Mouse (Mus musculus): ENCODE measurements around the gene Dlg3. TPM values are rescaled to one million over a fixed set of nuclear protein-coding genes. Genes with fewer than 3 reads are reported as not detected.

Gene Dlg3
- 10 to 100 TPM; 39.1 to 43.5 TPM for total RNA-seq (2021)
- long read RNA-seq, experiment 1, transcript Dlg3-203 (14 exons, 3,692 nt) = minor isoform, 5 of 48 reads
- long read RNA-seq, experiment 1, transcript Dlg3-208 (12 exons, 3,316 nt) = major isoform, 22 of 48 reads
- long read RNA-seq, experiment 1, partial matches to known transcripts = 17 of 48 reads
- long read RNA-seq, experiment 1, other reads (novel, unspliced or antisense) = 4 of 48 reads
- long read RNA-seq, experiment 2, transcript Dlg3-208 (12 exons, 3,316 nt) = major isoform, 15 of 20 reads
- long read RNA-seq, experiment 2, partial matches to known transcripts = 1 of 20 reads
- long read RNA-seq, experiment 2, other reads (novel, unspliced or antisense) = 2 of 20 reads

DNA sequence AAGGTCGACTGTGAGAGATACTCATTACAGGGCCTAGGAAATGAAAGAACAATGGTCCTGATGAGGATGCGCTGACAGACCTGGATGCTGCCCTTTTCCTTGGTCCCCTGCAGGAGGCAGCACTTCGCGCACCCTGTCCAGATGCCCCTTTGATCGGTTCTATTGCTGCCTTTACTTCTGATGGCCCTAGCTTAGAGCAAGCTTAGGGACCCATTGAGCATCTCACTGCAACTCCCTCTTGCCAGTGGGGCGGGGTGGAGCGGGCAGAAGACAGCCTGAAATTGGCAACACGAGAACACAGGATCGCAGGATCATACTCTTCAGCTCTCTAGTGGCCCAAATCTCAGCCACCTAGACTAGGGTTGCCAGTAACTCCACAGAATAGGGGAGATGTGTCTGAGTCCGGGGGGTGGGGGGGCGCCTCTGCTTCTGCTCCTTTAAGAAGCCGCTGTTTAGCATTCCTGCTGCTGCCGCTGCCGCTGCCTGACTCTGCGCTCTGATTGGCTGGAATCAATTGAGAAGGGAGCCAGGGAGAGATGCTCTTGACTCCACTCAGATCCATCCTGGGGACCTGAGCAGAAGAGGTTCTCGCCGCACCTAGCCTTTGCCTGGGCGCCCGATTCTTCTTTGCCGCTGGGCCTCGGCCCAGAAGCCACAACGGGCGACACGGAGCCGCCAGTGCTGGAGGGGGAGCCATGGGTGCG is at the start of gene Dlg3:
Dlg3 (plus strand) TSS at position 542 of the 704 bp plus-strand sequence.
- DNase-seq = peak; percentile 18 to 27

DNA sequence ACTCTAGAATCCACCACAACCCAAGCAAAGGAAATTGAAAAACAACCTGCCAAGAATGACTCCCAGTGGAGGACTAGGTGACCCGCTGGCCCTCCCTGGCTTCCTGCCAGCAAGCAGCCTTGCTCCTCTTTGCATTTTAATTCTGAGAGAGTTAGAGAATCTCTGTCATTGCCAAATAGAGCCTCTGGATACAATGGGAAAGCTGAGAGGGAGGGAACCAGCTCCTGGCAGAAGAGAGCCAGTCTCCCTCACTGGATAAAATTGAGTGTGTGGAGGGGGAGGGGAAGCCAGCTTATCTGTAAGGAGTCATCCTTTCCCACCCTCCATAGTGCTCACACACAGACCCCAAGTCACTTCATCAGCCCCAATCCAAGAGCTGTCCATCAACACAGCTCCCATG is 38.6 kb upstream of the Dlg3 start:
- DNase-seq = peak; percentile 21 to 67

DNA sequence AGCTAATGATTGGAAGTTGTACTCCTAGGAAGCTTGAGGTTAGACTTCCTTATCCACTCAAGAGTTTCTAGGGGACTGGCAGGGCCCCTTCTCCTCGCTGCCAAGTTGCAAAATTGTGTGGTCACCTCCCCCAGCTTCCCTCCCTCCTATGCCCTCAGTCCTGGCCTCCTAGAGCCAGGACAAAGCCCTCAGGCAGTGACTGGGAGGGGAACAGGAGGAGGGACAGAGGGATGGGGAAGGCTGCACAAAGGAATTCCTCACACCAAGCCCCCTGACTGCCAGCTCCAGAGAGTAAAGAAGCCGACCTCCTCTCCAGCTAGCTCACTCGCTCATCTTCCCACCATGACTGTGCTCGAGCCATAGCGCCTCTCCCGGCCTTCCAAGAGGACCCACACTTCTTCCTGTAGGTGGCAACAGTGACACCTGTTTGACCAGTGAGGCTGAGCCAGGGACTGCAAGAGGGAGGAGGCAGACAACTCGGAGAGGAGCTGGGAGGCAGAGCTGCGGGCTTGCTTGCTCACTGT is 37.8 kb upstream of the Dlg3 start, which contains the start of gene Gdpd2:
Gdpd2 (plus strand) TSS at position 209 of the 524 bp plus-strand sequence.
- DNase-seq = peak in 1 of 2 experiments; percentile 12

DNA sequence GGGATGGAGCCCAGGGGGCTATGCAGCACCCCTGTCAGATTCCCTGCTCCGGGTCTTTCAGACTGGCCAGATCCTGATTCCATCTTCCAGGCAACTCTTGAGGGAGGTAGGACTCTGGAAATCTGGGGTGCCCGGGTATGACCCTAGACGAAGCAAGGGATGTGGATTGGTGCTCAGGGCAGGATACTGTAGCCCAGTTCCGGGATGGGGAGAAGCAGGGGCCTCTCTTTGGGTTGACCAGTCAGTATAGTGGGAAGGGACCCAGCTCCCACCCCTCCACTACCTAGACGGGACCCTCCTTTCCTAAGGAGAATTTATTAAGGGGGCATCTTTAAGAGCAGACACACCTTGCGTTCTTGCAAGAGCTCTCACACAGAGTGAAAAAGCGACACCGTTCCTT is 37.3 kb upstream of the Dlg3 start:
- DNase-seq = no peak

DNA sequence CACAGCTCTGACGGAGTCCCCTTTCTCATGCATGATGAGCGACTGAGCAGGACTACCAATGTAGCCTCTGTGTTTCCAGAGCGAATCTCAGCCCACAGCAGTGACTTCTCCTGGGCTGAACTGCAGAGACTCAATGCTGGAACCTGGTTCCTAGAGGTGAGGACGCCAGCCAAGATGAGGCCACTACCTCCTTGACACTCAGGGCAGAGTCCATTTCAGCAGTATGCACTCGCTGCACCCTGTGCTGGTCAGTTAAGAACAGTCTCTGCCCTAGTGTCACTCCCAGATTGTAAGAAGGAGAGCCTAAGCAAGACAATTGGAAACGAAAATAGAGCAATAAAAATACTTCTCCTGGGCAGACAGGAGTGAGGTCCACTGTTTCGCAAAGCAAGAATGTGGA is 33.2 kb upstream of the Dlg3 start:
- no peak for DNase-seq

DNA sequence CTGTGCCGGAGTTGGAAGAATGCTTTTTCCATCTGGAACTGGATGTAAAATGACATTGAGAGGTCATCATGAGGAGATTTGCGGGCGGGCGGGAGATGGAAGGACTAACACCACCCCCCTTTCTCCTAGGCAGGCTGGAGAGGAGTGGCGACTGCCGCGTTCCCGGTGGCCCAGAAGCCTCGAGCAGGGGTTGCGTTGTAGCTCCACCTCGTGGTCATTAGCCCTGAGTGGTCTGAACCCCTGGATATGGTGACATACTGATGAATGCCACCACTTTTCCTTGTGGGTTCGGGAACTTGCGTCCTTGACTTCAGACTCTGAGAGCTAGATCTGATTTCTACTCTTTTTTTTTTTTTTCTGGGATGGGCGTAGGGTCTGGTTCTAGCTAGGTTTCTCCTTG is 28.6 kb upstream of the Dlg3 start:
- peak; percentile 68 to 72 for DNase-seq

DNA sequence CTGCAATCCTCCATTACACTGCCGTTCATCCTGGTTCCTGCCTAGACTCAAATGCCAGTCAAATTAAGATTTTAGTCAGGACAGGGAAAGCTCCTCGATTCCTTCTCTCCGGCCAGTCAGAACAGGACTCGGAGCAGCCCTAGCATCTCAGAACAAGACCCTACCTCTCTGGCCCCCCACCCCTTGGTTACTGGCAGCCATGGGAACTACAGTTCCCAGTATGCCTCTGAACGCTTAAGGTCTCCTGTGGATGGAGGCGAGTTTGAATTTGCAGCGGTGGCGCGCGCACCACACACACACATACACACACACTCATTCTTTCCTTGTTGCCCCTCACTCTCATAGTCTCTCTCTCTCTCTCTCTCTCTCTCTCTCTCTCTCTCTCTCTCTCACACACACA is 28.1 kb upstream of the Dlg3 start:
- DNase-seq = no peak

DNA sequence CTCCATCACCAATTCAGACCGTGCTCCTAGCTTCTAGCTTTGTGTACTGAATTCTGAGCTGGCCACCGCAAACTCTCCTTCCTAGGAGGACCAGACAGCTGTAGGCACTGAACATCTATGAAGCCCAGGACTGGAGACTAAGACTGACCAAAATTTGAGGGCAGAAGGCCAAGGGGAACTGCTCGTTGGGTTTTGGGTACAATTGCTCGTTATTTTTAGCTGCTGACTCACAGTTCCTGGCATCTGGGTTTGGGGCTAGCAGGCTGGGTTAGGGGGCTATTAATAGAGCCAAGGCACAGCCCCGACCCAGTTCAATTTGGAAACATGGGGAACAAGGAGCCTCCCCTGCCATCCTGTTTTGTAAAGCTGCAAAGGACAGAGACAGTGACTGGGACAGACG is 26.7 kb upstream of the Dlg3 start:
- no peak for DNase-seq

DNA sequence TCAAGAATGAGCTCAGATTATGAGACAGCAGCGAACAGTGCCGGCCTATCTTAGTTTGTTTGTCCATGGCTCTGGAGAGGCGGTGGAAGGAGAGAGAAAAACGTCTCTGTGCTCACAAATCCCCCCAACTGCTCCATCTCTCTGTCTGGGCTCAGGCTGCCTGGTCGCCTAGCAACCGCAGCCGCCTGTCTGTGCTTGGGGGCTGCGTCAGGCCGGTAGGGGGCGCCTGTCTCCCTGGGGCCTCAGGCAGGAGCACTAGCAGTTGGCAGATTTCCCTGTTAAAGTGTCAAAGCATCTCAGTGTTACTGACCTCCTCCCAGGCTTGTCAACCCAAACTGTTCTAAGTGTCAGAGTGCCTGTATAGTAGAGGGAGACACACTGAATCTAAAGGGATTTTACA is 25.6 kb upstream of the Dlg3 start:
- peak; percentile 30 to 48 for DNase-seq

DNA sequence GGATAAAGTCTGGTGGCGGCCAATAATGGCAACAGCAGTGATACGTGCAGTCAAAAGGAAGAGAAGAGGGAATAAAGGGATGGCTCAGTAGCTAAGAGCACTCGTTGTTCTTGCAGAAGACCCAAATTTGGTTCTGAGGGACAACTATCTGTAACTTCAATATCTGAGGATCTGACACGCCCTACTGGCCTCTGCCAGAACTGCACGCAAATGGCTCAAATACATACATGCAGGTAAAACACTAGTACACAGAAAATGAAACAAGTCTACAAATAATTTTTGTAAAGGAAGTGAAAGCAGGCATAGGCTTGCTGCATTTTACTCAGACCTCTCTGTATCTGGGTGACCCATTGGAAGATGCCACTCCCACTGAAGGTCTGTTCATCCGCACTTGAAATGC is 1.7 kb upstream of the Dlg3 start:
- DNase-seq = no peak

DNA sequence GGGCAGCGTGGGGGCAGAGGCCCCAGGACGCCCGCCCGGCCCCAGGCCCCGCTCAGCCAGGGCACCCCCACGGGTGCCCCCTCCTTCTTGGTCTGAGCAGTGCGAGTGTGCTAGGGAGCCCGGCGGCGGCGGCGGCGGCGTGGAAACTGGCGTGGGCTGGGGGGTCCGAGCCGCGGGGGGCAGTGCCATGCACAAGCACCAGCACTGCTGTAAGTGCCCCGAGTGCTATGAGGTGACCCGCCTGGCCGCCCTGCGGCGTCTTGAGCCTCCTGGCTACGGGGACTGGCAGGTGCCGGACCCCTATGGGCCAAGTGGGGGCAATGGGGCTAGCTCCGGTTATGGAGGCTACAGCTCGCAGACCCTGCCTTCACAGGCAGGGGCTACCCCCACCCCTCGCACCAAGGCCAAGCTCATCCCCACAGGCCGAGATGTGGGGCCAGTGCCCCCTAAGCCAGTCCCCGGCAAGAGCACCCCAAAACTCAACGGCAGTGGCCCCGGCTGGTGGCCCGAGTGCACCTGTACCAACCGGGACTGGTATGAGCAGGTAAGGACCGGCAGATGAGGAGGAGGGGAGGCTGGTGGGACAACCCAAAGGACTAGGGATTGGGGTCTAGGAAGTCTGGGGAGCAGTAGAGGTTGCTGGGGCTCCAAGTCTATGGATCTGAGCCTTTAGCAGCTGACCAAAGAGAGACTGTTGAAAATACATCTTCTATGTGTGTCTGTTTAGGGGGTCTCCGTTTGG is 534 bp downstream of the Dlg3 start:
- DNase-seq = no peak

DNA sequence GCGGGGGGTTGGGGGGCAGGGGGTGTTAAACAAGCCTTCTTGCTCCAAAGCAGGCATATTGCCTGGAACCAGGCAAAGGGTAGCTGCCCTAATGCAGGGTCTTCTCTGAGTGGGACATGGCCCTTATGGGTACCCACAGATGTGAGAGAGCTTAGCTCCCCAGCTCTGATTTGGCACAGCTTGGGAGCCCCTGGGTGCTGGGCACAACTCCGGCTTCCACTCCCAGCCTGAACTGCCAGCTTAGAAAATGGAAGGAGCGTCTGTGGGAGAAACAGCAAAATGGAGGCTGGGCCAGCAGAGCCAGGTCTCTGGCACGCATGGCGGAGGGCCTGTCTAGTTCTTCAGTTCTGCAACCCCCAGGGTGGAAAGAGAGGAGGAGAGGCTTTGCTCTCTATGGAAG is 1.8 kb downstream of the Dlg3 start:
- no peak for DNase-seq

DNA sequence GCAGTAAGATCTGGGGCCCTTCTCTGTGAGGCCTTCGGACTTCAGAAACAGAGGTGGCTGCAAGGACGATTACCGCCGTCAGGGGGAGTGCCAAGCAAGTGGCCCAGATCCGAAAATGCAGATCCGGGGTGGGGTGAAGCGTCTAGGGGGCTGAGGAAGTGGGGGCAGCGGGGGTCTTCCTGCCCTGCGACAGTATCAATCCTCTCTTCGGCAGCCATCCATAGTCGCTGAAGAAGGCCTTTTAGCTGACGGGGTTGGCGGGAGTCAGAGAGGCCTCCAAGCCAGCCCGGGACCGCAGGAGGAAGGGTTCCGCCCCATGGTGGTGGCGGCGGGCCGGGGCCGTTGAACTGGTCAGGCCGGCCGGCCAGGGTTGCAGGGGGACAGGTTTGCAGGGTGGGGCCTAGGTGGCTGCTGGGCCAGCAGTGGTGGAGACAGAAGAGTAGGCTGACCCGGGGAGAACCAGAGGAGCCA is 6.9 kb downstream of the Dlg3 start:
- DNase-seq = peak; percentile 72 to 80

DNA sequence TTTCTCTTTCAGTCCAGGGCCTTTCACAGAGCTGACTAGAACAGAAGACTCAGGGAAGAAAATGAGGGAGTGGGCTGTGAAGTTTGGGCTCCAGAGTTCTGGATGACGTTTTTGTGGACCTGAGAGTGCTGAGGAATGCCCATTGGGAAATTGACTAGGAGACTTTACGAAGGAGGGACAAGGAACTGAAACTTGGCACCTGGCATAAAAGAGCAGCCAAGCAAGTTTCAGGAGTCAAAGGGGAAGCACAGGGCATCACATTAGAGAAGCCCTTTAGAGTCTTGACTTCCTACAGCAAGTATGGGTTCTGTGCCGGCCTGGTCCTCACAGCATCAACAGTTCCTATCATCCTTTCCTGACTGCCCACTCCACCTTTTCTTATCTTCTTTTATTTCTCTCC is 7.9 kb downstream of the Dlg3 start:
- DNase-seq = no peak

DNA sequence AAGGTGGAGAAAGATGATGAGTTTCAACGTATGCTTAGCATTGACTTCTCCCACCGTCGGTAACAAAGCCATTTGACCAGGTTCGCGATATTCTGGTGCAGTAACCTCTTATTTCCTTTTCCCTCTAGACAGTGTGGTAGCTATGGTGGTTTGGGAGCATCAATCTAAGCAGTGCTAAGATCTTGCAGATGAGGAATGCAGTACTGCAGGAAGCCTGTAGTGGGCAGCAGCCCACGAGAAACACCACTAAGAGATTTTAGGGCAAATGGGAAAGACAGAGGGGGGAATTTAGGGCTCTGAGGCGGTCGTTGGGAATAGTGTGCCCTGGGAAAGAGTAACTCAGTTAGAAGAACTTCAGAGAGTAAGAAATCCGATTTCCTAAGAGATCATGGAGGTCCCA is 9.0 kb downstream of the Dlg3 start:
- peak; percentile 52 to 67 for DNase-seq

DNA sequence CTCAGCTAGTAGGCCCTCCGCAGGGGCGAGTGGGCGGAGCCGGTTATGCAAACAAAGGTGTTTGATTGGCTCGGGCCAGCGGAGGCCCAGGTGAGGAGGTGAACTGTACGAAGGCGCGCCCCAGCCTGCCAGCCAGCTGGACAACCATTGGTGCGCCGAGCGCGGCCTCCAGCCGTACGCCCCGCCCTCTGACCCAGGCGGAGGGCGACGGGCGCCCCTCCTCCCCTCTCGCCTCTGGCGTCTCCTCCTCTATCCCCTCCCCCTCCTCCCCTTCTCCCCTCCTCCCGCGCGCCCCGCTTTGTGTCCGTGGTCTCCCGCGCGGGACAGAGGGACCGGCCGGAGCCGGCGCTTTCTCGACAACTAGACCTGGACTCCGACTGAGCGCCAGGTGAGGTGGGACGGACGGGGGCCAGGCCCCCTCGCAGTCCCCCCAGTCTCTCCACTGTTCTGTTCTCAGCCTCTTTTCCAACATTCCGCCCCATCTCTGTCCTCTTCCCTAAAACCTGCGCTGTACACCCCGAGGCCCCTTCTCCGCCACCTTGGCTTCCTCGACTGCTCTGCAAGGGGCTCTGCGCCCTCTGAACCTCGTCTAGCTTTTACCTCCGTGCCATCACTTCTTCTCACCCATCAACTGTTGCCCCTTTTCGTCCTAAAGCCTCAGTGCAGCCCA is 9.6 kb downstream of the Dlg3 start:
- DNase-seq = peak; percentile 83 to 87

DNA sequence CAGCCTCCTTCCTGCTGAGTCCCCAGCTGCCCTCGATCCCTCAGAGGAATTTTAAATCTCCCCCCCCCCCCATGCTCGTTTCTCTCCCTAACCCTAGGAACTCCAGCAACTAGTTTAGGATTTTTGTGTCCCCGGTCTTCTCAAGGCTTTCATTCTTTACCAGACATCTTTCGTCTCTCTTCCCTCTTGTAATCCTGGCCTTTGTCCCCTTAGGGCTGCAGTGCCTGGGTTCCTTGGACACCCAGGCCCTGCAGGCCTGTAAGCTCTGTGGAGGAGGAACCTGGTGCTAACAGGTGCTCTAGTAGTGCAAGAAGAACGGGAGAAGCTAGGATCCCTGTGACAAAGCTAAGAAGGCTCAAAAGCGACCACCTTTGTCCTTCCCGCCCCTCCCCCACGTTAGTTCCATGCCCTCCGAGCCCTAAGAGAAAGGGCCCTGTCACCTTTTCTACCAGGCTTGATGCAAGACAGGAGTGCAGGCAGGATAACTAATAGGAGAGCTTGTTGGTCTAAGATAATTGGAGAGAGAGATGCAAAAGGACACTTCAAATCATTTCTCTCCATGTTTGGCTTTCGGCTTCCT is 10.2 kb downstream of the Dlg3 start:
- DNase-seq = no peak

DNA sequence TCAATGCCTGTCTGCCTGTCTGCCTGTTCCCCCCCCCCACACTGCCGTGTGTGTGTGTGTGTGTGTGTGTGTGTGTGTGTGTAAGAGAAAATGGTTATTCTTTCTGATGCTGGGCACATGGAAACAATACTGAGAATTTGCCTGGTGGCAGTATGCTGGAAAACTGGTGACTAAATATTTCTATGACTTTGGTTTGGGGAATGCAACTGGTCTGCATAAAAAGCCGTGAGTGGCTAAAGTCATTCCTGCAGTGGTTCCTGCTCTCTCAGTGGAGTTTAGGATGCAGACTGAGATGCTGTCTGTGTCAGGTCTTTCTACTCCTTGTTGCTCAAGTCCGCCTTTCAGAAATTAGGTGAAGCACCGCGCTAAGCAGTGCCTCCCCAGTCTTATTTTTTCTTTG is 10.9 kb downstream of the Dlg3 start:
- no peak for DNase-seq

DNA sequence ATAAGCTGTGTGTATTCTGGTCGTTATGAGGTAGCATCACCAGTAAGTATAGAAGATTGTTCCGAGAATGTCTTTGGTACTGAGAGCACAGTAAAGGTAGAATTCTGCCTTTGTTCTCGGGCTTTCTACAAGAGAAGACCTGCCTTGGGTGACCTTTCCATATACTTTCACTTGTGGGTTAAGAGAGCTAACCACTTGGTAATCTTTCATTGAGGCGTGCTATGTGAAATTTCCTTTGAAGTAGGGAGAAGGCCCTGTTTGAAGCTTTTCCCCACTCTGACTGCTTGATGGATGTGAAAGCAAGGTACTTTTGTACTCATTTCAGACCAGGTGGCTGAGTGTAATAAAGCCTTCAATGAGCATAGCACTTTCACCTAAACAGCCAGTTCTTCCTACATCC is 21.8 kb downstream of the Dlg3 start:
- DNase-seq = no peak

DNA sequence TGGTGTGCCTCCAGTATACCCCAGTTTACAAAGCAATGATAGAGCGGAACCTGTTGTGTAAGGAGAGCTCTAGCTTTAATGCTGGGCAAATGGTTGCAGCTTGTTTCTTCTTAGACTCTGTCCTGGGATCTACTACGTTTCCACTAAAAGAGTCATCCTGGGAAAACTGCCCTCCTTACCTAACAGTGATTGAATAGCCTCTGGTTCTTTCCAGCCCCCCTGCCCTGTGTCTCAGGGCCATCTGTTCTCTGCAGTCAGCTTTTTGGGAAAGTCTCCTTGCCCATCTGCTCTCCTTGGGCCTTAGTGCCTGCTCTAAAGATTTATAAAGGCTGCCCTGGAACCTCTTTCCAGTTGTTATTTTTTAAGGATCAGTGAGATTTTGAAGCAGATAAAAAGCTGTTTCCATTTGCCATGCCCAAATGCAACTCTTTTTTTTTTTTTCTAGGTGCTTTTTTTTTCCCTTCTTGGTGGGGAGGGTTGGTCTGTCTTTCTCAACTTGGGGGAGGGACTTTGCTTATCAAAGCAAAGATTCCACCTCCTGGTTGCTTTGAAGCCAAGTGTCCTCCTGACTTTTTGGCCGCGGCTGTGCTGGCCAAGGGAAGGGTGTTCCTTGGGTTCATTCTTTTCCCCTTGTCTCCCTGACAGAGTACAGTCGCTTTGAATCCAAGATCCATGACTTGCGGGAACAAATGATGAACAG is 28.7 kb downstream of the Dlg3 start:
- DNase-seq = no peak

DNA sequence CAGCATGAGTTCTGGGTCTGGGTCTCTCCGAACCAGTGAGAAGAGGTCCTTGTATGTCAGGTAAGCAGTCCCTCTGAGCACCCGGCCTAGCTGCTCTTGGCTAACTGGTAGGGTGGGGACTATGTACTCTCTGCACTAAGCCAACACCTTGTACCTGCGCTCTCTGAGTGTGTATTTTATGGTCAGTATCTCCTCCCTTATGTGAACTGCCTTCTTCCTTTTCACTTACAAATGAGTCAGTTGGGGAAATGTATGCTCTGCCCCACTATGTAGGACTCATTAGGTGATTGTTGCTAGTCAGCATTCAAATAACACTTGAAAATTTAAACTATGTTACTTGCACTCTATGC is 29.2 kb downstream of the Dlg3 start:
- no peak for DNase-seq

Data from adrenal gland, postnatal 36 days (tissue).